Mouse (Mus musculus) lung, adult 2 months (tissue): ENCODE results near the gene Sacm1l.

Experiments
- CTCF ChIP-seq: fragments of 200-500 bp; IDR thresholded peaks from 2 replicates; pipeline ENCODE4 v1.5.1; 2011; ENCODE audit warnings: mild to moderate bottlenecking, low read length, control low read depth; ENCODE audit not compliant: insufficient read depth
- POLR2A ChIP-seq: fragments of 200-500 bp; IDR thresholded peaks from 2 replicates; pipeline ENCODE4 v1.6.1; 2011; ENCODE audit warnings: low read depth, mild to moderate bottlenecking, control low read depth, low read length, borderline replicate concordance; ENCODE audit errors: extremely low read depth

DNA sequence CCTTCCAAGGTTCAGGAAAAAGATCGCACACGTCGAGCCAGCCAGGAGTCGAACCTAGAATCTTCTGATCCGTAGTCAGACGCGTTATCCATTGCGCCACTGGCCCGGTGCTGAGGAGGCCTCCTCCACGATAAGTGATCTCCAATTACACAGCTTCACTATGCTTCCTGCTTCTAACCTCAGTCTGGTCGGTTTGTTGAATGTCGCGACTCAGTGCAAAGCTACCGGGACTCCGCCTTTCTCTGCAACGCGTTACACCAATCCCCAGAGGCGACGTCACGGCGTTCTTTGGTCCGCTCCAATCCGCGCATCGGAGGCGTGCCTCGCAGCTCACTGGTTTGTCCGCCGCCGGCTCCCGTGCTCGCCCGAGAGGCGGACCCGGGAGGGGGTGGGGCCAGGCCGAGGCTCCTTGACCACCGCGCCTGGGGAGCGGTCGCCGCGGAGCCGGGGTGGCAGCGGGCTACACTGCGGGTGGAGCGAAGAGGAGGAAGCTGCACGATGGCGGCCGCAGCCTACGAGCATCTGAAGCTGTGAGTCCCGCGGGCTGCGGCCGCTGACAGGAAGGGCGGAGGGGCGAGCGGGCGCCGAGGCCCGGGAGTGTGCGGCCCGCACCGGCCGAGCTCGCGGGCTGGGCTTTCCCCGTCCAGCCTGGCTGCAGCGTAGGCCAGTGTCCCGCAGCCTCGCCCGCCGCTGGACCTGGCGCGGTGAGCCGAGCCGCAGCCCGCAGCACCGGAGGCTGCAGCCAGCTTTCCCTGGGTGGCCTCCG, at the start of gene Sacm1l:
- TF ChIP-seq CTCF (no peak), POLR2A (peak; percentile 80; the same call in 1 of the 2 replicates)
